Mouse (Mus musculus): ENCODE measurements around the gene Dohh. TPM values are rescaled to one million over a fixed set of nuclear protein-coding genes. Genes with fewer than 3 reads are reported as not detected.

Dohh gene
- polyA plus RNA-seq, 1 experiment: 23.0 TPM

- no peak for TF ChIP-seq POLR2A (IDR thresholded peaks at IDR 0.05; ENCODE audit: borderline replicate concordance, control insufficient read depth, low read depth, low read length)
- TF ChIP-seq CTCF (IDR thresholded peaks at IDR 0.05; ENCODE audit: control insufficient read depth, insufficient read depth, low read length): no peak
- Histone ChIP-seq H3K27ac (ENCODE audit: control insufficient read depth, insufficient read depth, low read depth, low read length, poor library complexity) (no peak overlapping the region), H3K4me1 (ENCODE audit: control insufficient read depth, insufficient read depth, low read length) (peaks cover 5% of the 10 kb centered on the region), H3K4me3 (replicated peaks; ENCODE audit: control insufficient read depth, low read depth, low read length) (no peak overlapping the region)
- 86% methylated on average over 6 of the region's 6 CpGs for WGBS
Measured at GRCm38 (mm10) chr10:81392270-81392669, 8.0 kb downstream of the Dohh start.

DNA sequence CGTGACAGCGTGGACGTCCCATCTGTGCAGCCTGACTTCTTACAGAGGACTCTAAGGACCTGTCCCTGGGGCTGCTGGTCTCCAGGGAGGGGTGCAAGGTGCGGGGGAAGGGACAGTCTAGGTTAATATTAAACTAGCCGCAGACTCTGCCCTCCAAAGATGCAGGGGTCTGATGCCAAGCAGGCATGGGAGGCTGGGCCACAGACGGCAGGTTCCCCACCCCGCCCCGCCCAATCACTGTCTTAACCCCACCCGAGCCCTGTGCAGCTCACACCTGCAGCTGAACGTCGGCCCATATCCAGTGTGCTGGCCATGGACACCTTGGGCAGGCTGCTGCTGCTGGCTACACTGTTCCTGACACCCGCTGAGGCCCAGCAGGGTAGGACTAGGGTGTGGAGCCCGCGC is 8.6 kb downstream of the Dohh start, which contains the start of gene Smim24:
Gene Smim24 (plus strand): TSS at position 271 of the 405 bp plus-strand sequence.
- H3K27ac ChIP-seq (ENCODE audit: control insufficient read depth, insufficient read depth, low read depth, low read length, poor library complexity): peak within 1 kb of the TSS; percentile 23
- H3K4me3 ChIP-seq (replicated peaks; ENCODE audit: control insufficient read depth, low read depth, low read length): peak within 1 kb of the TSS; percentile 40
- WGBS: 54% methylated on average over 14 of the region's 14 CpGs
- peaks cover 5% of the 10 kb centered on the region for H3K4me1 ChIP-seq (ENCODE audit: control insufficient read depth, insufficient read depth, low read length)
- no peak for TF ChIP-seq POLR2A (IDR thresholded peaks at IDR 0.05; ENCODE audit: borderline replicate concordance, control insufficient read depth, low read depth, low read length)
- no peak for TF ChIP-seq CTCF (IDR thresholded peaks at IDR 0.05; ENCODE audit: control insufficient read depth, insufficient read depth, low read length)

GRCm38 (mm10) chr10:81393456-81394063 is 9.3 kb downstream of the Dohh start:
- peak overlapping the region; percentile 23 for H3K27ac ChIP-seq (ENCODE audit: control insufficient read depth, insufficient read depth, low read depth, low read length, poor library complexity)
- TF ChIP-seq POLR2A (IDR thresholded peaks at IDR 0.05; ENCODE audit: borderline replicate concordance, control insufficient read depth, low read depth, low read length): no peak
- no peak for TF ChIP-seq CTCF (IDR thresholded peaks at IDR 0.05; ENCODE audit: control insufficient read depth, insufficient read depth, low read length)
- H3K4me3 ChIP-seq (replicated peaks; ENCODE audit: control insufficient read depth, low read depth, low read length): peak overlapping the region; percentile 25
- 3% methylated on average over 19 of the region's 19 CpGs for WGBS
- peaks cover 5% of the 10 kb centered on the region for H3K4me1 ChIP-seq (ENCODE audit: control insufficient read depth, insufficient read depth, low read length)

DNA sequence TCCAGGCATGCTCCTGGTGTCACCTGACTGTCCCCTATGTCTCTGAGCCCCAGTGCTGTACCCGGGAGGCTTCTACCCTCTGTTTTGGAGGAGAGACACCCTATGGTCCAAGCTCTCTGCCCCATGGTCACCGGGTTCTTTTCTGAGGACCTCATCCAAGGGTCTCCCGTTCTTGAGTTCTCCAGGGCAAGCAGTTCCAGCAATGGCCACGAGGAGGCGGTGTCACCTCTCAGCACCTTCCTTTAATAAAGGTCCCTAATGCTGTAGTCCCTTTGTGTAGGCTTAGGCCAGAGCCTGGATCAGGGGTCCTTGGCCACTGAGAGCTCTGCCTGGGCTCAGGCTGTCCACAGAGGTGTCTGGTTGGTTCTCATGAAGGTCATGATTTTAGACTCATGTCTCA is 10.9 kb downstream of the Dohh start:
- TF ChIP-seq POLR2A (IDR thresholded peaks at IDR 0.05; ENCODE audit: borderline replicate concordance, control insufficient read depth, low read depth, low read length) (no peak), CTCF (IDR thresholded peaks at IDR 0.05; ENCODE audit: control insufficient read depth, insufficient read depth, low read length) (peak; percentile 95)
- Histone ChIP-seq H3K4me3 (replicated peaks; ENCODE audit: control insufficient read depth, low read depth, low read length) (no peak overlapping the region), H3K27ac (ENCODE audit: control insufficient read depth, insufficient read depth, low read depth, low read length, poor library complexity) (no peak overlapping the region), H3K4me1 (ENCODE audit: control insufficient read depth, insufficient read depth, low read length) (peaks cover 5% of the 10 kb centered on the region)
- WGBS: 17% methylated on average over 5 of the region's 5 CpGs

- TF ChIP-seq POLR2A (IDR thresholded peaks at IDR 0.05; ENCODE audit: borderline replicate concordance, control insufficient read depth, low read depth, low read length): no peak
- TF ChIP-seq CTCF (IDR thresholded peaks at IDR 0.05; ENCODE audit: control insufficient read depth, insufficient read depth, low read length): no peak
- Histone ChIP-seq H3K27ac (ENCODE audit: control insufficient read depth, insufficient read depth, low read depth, low read length, poor library complexity) (no peak overlapping the region), H3K4me3 (replicated peaks; ENCODE audit: control insufficient read depth, low read depth, low read length) (no peak overlapping the region), H3K4me1 (ENCODE audit: control insufficient read depth, insufficient read depth, low read length) (peaks cover 5% of the 10 kb centered on the region)
- 80% methylated on average over 4 of the region's 4 CpGs for WGBS
Measured at GRCm38 (mm10) chr10:81395865-81396264, 11.6 kb downstream of the Dohh start.

GRCm38 (mm10) chr10:81396749-81397148 is 12.5 kb downstream of the Dohh start:
- Histone ChIP-seq H3K4me1 (ENCODE audit: control insufficient read depth, insufficient read depth, low read length) (peaks cover 7% of the 10 kb centered on the region), H3K27ac (ENCODE audit: control insufficient read depth, insufficient read depth, low read depth, low read length, poor library complexity) (no peak overlapping the region), H3K4me3 (replicated peaks; ENCODE audit: control insufficient read depth, low read depth, low read length) (no peak overlapping the region)
- 60% methylated on average over 5 of the region's 5 CpGs for WGBS
- TF ChIP-seq POLR2A (IDR thresholded peaks at IDR 0.05; ENCODE audit: borderline replicate concordance, control insufficient read depth, low read depth, low read length) (no peak), CTCF (IDR thresholded peaks at IDR 0.05; ENCODE audit: control insufficient read depth, insufficient read depth, low read length) (no peak)

DNA sequence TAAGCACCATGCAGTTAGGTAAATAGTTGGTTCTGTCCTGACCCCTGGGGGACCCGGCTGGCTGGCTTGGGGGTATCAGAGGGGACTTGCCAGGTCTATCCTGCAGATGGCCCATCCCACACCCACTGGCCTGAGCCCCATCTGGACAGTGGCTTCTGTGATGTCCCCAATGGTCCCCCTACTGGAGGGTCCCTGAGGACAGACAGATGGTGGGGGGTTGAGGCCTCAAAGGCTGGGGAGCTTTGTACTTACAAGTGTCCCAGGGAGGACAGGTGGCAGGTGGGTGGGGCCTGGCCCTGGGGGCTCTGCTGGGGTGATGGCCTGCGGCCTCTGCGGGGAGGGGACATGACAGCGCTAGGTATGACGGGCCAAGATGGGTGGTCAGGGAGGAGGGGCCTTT is 15.1 kb downstream of the Dohh start:
- Histone ChIP-seq H3K4me1 (ENCODE audit: control insufficient read depth, insufficient read depth, low read length) (peaks cover 2% of the 10 kb centered on the region; the same call in 1 of the 2 replicates), H3K4me3 (replicated peaks; ENCODE audit: control insufficient read depth, low read depth, low read length) (no peak overlapping the region), H3K27ac (ENCODE audit: control insufficient read depth, insufficient read depth, low read depth, low read length, poor library complexity) (no peak overlapping the region)
- no peak for TF ChIP-seq CTCF (IDR thresholded peaks at IDR 0.05; ENCODE audit: control insufficient read depth, insufficient read depth, low read length)
- no peak for TF ChIP-seq POLR2A (IDR thresholded peaks at IDR 0.05; ENCODE audit: borderline replicate concordance, control insufficient read depth, low read depth, low read length)
- WGBS: 86% methylated on average over 5 of the region's 5 CpGs

DNA sequence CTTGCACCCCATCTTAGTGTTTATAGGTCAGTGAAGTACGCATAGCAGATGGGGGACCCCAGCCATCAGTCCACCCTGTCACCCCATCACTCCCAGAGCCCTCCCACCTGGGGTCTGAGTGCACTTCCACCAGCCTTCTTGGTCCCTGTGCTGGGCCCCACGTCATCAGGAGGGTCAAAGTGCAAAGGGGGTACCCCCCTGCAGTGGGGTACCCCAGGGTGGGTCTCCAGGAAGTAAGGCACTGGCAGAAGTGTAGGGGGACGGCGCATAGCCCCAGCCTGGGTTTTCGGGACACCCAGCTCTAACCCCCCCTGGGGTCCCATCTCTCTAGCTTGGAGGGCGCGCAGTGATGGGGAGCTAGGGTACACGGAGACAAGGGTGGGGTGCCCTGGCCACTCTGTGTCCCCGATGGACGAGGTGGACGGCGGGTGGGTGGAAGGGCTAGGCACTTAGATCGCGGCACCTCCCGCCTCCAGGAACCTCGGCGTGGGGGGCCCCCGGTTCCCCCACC is 15.6 kb downstream of the Dohh start:
- TF ChIP-seq CTCF (IDR thresholded peaks at IDR 0.05; ENCODE audit: control insufficient read depth, insufficient read depth, low read length): no peak
- TF ChIP-seq POLR2A (IDR thresholded peaks at IDR 0.05; ENCODE audit: borderline replicate concordance, control insufficient read depth, low read depth, low read length): no peak
- H3K4me3 ChIP-seq (replicated peaks; ENCODE audit: control insufficient read depth, low read depth, low read length): no peak overlapping the region
- H3K4me1 ChIP-seq (ENCODE audit: control insufficient read depth, insufficient read depth, low read length): peaks cover 2% of the 10 kb centered on the region; the same call in 1 of the 2 replicates
- 89% methylated on average over 18 of the region's 18 CpGs for WGBS
- no peak overlapping the region for H3K27ac ChIP-seq (ENCODE audit: control insufficient read depth, insufficient read depth, low read depth, low read length, poor library complexity)

All from bone marrow, adult 2 months (tissue).